Mouse (Mus musculus): ENCODE results near the gene Apba2. TPM values are rescaled to one million over a fixed set of nuclear protein-coding genes. Genes with fewer than 3 reads are reported as not detected.

Gene Apba2
- not detected for total RNA-seq (2023)

DNA sequence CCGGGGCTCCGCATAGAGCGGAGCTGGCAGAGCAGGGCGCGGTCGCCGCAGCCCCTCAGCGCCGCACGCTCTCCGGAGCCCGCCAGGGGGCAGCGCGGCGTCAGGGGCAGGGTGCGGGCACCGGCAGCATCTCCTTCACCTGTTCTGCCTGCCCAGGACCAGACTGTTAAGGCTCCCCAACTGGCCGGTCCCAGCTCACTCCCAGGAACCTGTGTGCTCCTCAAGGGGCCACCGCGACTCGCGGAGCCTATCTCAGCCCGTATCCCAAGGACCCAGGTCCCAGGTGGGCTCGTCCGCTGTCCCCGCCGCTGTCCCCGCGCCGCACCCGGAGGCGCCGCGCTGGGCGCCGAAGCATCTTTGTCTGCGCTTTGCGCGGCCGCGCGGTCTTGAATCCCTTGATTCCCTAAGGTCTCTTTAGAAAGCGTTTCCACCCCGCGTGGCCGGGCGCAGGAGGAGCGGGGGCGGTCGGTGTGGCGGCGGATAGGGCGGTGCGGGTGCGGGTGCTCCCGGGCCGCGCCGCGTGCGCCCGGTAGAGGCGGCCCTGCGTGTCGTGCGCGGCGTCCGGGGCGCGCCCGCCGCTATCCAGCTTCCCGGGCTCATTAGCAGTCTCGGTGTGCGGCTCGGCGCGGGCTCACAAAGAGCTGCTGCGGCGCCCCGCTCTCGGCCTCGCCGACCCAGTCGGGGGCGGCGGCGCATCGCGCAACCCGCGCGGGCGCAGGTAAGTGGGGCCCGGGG is at the start of gene Apba2:
TSS of gene Apba2 (plus strand) at position 171 of the 735 bp plus-strand sequence.

Other genes starting within 250 kb of the Apba2 start
- 10 to 100 TPM; 13.3 to 18.0 TPM for gene Mtmr10, start 214.1 kb upstream of the Apba2 start, total RNA-seq (2023)
- 1 to 10 TPM; 2.7 to 2.8 TPM for gene Fan1, start 127.6 kb upstream of the Apba2 start, total RNA-seq (2023)
- gene Mphosph10, start 109.4 kb upstream of the Apba2 start, total RNA-seq (2023) = 10 to 100 TPM; 31.9 to 34.6 TPM
- 10 to 100 TPM; 34.0 to 35.4 TPM for gene Mcee, start 109.1 kb upstream of the Apba2 start, total RNA-seq (2023)